Mouse (Mus musculus) midbrain, embryonic 15.5 days (tissue): Measurements from ENCODE around the gene Gm20897. TPM values are rescaled to one million over a fixed set of nuclear protein-coding genes. Genes with fewer than 3 reads are reported as not detected.
"Not testable (repeated sequence)": the region's sequence is repeated elsewhere in the genome, so short reads cannot be mapped to it uniquely, and the experiment has no call there.

ENCODE experiments used
- ATAC-seq: fragments of 200-750 bp; cut with Nextera tagmentation; replicated peaks from 2 replicates; pipeline ENCODE4 v1.8.0; 2017; ENCODE audit warnings: moderate TSS enrichment
- H3K27ac ChIP-seq: fragments of 300-500 bp; sonication (generic); 2 replicates; pipeline ENCODE4 v1.5.1; 2015; ENCODE audit warnings: mild to moderate bottlenecking, inconsistent platforms
- H3K27me3 ChIP-seq: fragments of 300-500 bp; sonication (generic); replicated peaks from 2 replicates; pipeline ENCODE4 v1.6.1; 2015; ENCODE audit warnings: inconsistent platforms
- H3K36me3 ChIP-seq: fragments of 300-500 bp; sonication (generic); replicated peaks from 2 replicates; pipeline ENCODE4 v1.6.1; 2015; ENCODE audit warnings: inconsistent platforms
- H3K4me1 ChIP-seq: fragments of 300-500 bp; sonication (generic); 2 replicates; pipeline ENCODE4 v1.6.1; 2015; ENCODE audit warnings: inconsistent platforms
- H3K4me2 ChIP-seq: fragments of 300-500 bp; sonication (generic); 2 replicates; pipeline ENCODE4 v1.6.1; 2015; ENCODE audit warnings: inconsistent platforms, mild to moderate bottlenecking, moderate library complexity
- H3K4me3 ChIP-seq: fragments of 300-500 bp; sonication (generic); 2 replicates; pipeline ENCODE4 v1.5.1; 2015; ENCODE audit warnings: mild to moderate bottlenecking, inconsistent platforms
- H3K9ac ChIP-seq: fragments of 300-500 bp; sonication (generic); 2 replicates; pipeline ENCODE4 v1.6.1; 2015; ENCODE audit warnings: mild to moderate bottlenecking, inconsistent platforms
- H3K9me3 ChIP-seq: fragments of 300-500 bp; sonication (generic); 2 replicates; pipeline ENCODE4 v1.6.1; 2016; ENCODE audit warnings: inconsistent platforms
- WGBS: fragments of 180-500 bp; shearing (Covaris S2); methylation state at CpG from one replicate; pipeline ENCODE4 v1.1.7; 2015; ENCODE audit warnings: mixed read lengths; 5-methylcytosine and 5-hydroxymethylcytosine counted together
- polyA plus RNA-seq: library from polyadenylated mRNA; unstranded; fragments of >200 nt; fragmentation: Nextera tagmentation; extraction: Ambion mirVana; gene quantifications from 2 replicates; pipeline ENCODE4 v1.2.1, GENCODE M21; 2015

The Gm20897 gene
- polyA plus RNA-seq = not detected in 2 replicates

DNA sequence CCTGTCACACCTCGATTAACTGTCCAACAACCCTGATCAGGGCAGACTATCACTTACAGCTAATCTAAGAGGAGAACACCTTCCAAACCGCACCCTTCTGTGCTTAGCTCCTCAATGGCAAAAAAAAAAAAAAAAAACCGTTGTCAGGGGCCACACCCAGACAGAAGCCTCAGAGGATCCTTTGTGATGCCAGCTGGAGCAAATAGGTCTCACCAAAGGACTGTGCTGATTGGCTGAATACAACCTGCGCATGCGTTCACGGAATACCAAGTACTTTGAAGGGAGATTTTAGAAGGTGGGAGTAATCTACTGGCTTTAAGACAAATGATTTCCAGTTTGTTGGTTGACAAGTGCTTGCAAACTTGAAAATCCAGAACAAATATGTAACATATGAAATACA is at the start of gene Gm20897:
Gene Gm20897 (minus strand): TSS at position 101 of the 400 bp plus-strand sequence.
- WGBS = 90% methylated on average over 4 of the region's 6 CpGs
- H3K4me1 ChIP-seq, H3K4me2 ChIP-seq, H3K36me3 ChIP-seq, ATAC-seq, H3K27ac ChIP-seq, H3K9ac ChIP-seq, H3K4me3 ChIP-seq, H3K27me3 ChIP-seq, H3K9me3 ChIP-seq: not testable (repeated sequence)

Other genes starting within 250 kb of the Gm20897 start
- not detected in 2 replicates for gene Gm21732, start 73.5 kb upstream of the Gm20897 start, polyA plus RNA-seq